Mouse (Mus musculus) embryonic fibroblast, embryonic 13.5 days (primary cell): ENCODE results near the gene Tmem94.

Source experiments
- CTCF ChIP-seq: IDR thresholded peaks from 2 replicates; pipeline ENCODE4 v1.5.1; 2011; ENCODE audit warnings: mild to moderate bottlenecking, control low read depth, low read length, moderate library complexity, borderline replicate concordance; ENCODE audit not compliant: insufficient read depth
- POLR2A ChIP-seq: IDR thresholded peaks from 2 replicates; pipeline ENCODE4 v1.6.1; 2011; ENCODE audit warnings: low read depth, mild to moderate bottlenecking, control low read depth, low read length, moderate library complexity

GRCm38 (mm10) chr11:115738275-115738885 lies 26.9 kb upstream of the Tmem94 start:
- TF ChIP-seq CTCF (no peak), POLR2A (no peak)
